Mouse (Mus musculus): ENCODE data around the gene L3mbtl4.

DNA sequence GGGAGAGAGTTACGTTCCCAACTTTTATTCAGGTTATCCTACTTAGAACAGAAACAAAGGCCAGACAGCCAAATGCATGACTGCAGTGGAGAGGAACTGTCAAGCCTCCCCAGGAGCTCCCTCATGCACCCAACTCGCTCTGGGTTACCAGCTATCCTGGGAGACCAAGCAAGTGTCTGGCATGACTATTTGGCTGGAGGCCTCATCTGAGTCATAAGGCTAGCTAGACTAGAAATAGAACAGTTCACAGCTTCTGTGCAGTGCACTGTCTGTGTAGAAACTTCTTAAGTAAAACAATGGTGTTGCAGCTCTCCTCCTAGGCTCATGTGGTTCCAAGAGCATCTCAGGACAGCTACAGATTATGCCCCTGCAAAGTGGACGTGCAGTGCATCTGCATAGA lies 218.6 kb downstream of the L3mbtl4 start:
- TF ChIP-seq CTCF (IDR thresholded peaks at IDR 0.05; ENCODE audit: low read depth) (no peak), EP300 (IDR thresholded peaks at IDR 0.05; ENCODE audit: low read depth) (no peak)

Data from liver, embryonic 14.5 days (tissue).